Mouse (Mus musculus) liver, embryonic 14.5 days (tissue): Measurements from ENCODE around the gene Rtn4rl1.

Experiments used
- CTCF ChIP-seq: IDR thresholded peaks from 2 replicates; pipeline ENCODE4 v1.5.1; 2016; ENCODE audit warnings: antibody characterized with exemption, low read depth, control low read depth
- EP300 ChIP-seq: IDR thresholded peaks from 2 replicates; pipeline ENCODE4 v1.6.1; 2016; ENCODE audit warnings: antibody characterized with exemption, low read depth

GRCm38 (mm10) chr11:75300954-75301353 lies 107.4 kb downstream of the Rtn4rl1 start:
- no peak for TF ChIP-seq CTCF
- TF ChIP-seq EP300: peak; percentile 34; the same call in 1 of the 2 replicates
